Mouse (Mus musculus) c-Kit-positive CD71-negative TER-119-negative erythroid progenitor cells, embryonic 14.5 days (primary cell): Measurements from ENCODE around the gene Slc44a1.
A peak's percentile ranks its signal among the peaks of the same experiment; 100 is the strongest.

Experiments
- DNase-seq: peaks from one replicate; pipeline ENCODE4 v3.0.0-alpha.2; 2013; ENCODE audit warnings: low read depth

The Slc44a1 gene

DNA sequence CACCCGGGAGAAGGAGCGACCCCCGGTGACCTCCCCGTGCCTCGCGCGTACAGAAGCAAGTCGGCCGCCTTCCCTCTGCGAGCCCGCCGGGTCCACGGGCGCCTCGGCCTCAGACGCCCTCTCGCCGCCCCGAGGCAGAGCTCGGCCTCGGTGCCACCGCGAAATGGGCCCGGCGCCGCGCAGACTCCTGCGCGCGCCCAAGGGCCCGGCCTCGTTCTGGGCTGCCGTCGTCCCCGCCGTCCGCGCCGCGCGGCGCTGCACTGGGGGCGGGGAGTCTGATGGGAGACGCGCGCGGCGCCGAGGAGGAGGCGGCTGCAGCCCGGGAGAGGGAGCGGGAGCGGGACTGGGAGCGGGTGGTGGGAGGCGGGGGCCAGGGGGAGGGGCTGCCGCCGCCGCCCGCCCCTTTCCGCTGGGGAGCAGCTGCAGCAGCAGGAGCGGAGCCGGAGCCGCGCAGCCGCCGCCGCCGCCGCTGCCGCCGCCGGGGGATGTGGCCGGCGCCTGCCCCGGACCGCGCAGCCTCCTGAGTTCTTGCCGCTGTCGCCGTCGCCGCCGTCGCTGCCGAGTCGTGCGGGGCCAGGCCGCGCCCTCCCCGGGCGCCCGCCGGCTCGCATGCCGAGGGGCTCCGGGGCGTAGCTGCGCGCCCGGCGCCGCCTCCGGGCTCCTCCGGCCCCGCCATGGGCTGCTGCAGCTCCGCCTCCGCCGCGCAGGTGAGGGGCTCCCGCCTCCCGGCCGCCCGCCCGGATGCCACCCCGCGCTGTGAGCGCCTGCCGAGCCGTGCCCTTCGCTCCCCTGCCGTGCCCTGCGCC lies at the start of gene Slc44a1:
Gene Slc44a1 (plus strand): TSS at position 404 of the 806 bp plus-strand sequence.
- DNase-seq, result peak; percentile 47

DNA sequence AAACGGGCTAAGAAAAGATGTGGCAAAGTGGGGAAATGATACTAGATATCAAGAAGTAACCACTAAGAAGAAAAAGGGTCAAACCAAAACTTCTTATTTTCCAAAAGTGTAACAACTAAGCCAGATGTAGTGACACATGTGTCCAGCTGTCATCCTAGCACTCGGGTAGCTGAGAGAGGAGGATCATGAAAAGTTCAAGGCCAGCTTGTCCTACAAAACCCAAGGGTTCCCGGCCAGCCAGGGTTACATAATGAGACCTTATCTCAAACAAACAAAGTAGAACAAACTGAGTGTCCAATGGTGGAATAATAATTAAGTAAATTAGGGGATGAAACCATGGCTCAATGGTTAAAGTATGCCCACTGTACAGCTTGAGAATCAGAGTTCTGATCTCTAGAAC lies 45.2 kb upstream of the Slc44a1 start:
- DNase-seq, result no peak

DNA sequence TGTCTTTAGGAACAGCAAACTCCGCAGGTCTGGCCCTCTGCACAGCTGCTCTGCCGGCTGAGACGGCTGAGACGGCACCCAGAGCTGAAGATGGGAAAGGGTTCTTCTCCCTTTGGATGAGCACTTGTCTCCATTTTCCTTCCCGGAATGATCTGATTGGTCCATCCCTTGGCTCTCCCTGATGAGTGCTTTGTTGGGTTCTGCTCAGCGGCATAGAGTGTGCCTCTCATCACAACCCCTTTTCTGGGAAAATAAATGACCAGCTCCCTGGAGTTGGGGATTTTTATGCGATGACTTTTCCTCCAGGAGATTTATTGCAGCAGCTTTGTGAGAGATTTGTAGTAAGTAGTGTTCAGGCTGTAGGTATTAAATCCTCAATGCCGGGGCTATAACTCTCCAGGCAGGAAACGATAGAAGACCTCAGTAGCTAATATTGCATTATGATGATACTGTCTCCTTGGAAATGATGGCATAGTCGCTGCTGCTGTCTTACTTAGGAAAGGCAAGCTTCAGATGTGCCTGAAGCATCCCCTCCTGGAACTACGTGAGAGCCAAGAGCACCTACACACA lies 43.5 kb upstream of the Slc44a1 start:
- no peak for DNase-seq

DNA sequence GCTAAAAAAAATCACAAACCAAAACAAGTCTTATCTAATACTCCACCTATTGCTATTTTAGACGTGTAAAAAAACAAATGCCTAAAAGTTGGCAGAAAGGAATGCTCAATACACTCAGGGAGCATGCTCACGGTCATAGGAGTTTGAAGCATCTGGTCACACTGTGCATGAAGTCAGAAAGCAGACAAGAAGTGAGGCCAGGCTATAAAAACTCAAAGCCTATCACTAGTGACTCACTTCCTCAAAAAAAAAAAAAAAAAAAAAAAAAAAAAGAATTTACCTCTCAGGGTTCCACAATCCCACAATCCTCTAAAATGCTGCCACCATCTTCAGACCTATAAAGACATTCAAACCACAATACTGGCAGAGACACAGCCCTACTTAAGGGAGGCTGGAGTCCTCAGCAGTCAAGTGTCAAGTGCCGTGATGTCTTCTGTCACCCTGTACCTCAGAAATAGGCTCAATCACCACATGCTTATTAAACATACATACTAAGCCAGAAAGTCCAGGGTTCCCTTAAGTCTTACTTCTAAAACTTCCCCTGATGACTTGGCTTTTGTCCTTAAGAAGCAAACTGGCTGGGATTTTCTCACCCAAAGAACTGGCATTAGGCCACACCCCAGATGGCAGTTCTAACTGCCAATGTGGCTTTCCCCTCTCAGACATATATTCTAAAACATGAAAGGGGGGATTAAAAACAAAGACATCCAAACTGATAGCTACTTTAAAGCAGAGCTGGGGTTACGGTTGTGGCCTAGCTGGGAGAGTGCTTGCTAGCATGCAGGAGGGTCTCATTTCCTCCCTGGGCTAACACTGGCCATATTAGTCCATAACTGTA lies 42.7 kb upstream of the Slc44a1 start:
- no peak for DNase-seq

DNA sequence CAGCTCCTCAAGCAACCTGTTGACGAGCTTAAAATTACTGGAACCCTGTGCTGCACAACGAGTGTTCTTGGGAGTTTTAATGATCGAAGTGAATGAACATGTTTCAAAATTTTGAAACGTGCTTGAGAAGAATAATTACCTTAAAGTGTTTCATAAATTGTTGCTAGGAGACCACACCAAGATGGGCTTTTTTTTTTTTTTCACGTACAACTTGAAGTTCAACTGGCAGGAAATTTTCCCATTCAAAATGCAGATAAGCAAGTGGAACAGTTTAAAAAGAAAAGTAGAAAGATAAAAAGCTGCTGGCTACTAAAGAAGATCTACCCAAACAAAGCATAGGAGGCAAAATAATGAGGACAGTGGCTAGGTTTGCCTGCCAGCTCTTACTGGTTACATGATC lies 41.7 kb upstream of the Slc44a1 start:
- DNase-seq, result no peak

DNA sequence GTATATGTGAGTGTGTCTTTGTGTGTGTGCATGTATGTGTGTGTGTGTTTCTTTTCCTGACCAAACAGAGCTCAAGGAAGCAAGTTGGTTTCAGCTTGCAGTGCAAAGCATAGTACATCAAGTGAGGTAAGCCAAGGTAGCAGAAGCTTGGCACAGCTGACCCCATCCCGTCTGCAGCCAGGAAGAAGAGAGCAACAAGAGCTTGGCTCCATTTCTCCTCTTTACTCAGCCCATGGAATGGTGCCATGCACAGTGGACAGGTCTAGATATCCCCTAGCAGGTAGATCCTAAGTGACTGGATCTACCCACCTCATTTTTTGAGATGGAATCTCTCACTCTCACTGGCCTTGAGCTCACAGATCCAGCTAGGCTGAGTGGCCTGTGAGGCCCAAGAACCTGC lies 40.8 kb upstream of the Slc44a1 start:
- no peak for DNase-seq

DNA sequence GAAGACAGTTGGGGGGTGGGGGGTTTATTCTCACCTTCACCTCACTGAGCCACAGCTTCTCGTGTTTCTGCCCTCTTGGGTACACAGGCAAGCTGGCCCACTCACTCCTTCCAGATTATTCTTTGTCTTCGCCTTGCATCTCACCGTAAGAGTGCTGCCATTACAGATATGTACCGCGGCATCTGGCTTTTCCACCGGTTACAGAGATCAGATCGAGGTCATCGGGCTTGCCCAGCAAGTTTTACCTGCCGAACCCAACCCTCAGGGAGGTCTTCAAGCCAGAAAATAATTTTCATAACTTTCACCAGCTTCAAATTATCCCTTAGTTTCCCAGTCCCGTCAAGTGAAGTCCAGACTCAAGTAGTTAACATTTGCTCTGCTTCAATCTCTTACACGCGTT lies 36.8 kb upstream of the Slc44a1 start:
- no peak for DNase-seq

DNA sequence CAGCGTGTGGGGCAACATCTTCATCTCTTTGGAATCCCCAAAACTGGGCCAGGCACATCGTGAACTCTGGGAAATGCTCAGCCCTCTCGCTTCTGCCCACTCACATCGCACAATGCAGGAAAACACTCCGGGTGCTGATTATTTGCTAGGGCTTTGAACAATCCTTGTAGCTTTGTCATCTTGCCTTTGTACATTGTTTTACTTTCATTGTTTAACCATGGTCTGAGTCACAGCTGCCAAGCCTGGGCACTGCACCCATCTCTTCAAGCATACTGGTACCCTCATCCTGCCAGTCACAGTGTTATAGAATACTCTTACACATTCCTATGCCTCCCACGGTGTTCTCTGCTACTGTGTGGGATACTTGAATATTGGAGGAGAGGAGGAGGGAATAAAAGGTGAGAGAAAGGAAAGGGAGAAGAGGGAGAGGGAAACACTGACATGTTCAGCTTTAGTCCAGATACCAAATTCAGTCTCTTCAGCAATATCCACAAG lies 35.7 kb upstream of the Slc44a1 start:
- DNase-seq, result no peak

DNA sequence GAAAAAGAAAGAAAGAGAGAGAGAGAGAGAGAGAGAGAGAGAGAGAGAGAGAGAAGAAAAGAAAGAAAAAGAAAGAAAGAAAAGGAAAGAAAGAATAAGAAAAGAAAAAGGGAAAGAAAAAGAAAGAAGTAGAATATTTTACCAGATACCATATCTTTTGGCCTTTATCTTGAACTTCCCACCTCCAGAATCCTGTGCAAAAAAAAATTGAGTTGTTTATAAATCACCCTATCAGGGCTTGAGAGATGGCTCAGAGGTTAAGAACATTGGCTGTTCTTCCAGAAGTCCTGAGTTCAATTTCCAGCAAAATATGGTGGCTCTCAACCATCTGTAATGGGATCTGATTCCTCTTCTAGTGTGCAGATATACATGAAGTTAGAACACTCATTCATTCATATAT lies 33.3 kb upstream of the Slc44a1 start:
- no peak for DNase-seq

DNA sequence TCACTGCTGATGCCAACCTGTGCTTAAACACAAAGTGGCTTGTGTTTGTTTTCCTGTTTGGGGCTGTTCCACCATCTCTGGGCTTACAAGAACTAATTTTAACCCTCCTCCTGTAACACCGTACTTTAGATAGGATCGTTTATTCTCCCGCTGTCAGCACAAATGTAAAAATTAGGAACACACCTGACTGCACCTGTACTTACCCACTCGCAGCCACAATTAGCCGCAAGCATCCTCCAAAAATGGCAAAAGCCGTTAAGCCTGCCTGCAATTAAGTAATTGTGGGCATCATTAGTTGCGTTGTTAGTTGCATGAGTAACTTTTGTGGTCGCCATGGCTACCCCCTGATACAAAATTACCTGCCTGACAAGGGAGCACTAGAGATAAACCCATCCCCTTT lies 31.4 kb upstream of the Slc44a1 start:
- DNase-seq, result no peak

DNA sequence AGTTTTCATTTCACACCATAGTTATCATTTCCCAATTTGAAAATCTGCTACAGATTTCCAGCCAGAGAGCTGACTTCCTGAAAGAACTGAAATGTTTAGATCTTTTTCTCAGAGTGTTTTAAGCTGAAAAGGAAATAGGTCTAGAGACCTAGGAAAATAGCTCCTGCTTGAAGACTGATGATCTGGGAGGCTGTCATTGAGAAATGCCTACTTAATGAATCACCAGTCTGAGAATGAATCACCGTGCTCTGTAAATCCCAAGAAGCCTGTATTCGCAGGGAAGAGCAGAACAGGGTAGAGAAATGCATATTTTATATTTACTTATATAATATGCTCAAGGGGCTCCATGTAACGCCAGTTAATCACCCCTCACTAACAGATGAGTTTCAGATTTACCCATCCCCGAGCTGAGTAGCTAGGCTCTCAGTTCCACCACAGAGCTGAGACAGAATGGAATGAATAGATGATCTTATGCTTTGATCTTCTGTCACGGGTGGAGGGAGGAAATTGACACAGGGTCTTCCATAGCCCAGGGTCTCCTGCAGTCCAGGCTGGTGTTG lies 30.6 kb upstream of the Slc44a1 start:
- DNase-seq, result no peak

DNA sequence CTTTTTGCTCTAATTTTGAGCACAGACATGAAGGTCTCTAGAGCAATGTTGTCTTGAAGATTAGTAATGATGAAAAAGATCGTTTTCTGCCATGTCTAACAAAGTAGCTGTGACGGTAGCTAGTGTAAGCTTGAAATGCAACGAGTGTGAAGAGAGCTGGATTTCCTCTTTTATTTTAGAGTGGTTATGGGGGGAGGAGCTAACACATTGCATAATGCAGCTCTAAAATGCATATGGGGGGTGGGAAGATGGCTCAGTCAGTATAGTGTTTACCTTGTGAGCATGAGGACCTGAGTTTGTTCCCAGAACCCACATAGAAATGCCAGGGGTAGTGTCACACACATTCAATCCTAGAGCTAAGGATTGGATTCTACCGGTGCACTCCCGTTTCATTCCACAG lies 29.5 kb upstream of the Slc44a1 start:
- DNase-seq, result no peak

DNA sequence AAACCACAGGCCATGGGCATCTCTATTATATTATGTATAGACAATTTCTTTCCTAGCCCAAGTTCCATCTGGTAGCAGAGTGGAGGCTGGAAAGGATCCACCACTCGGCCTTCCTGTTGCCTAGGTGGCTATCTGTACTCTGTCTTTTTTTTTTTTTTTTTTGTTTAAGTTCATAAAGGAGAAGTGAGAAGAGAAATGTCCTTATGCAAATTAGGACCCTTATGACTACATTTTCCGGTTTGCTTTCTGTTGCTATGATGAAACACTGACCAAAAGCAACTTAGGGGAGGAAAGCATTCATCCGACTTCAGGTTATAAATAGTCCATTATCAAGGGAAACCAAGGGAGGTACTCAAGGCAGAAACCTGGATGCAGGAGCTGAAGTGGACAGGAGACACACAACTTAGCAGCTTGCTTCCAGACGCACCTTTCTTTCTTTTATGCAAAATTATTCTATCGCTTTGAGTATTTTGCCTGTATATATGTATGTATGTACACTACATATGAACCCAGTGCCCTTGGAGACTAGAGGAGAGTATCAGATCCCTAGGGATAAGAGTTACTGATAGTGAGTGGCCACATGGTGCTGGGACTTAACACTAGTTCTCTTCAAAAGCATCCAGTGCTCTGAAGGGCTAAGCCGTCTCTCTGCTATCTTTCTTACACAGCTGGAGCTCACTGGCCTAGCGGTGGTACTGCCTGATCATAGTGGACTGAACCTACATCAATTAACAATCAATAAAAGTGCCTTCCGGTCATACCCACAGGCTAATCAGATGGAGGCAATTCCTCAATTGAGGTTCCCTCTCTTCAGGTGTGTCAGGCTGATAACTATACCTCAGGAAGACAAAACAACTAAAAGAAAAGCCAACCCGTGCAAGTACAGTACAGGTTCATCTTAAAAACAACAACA lies 28.0 kb upstream of the Slc44a1 start:
- DNase-seq, result no peak

DNA sequence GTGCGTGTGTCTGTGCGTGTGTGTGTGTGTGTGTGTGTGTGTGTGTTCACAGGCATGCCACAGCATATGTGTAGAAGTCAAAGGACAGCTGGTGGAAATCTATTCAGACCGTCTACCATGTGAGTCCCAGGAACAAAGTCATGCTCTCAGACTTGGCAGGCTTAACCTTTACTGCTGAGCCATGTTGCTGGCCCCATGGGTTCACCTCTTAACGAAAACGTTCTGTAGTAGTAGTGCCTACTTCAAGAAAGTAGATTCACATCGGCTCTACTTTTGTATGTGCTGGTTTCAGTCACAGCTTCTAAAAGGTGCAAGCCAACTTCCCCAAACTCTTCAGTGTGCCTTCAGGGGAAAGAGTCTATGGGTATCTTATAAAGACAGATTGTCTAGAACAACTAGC lies 27.2 kb upstream of the Slc44a1 start:
- DNase-seq, result no peak

DNA sequence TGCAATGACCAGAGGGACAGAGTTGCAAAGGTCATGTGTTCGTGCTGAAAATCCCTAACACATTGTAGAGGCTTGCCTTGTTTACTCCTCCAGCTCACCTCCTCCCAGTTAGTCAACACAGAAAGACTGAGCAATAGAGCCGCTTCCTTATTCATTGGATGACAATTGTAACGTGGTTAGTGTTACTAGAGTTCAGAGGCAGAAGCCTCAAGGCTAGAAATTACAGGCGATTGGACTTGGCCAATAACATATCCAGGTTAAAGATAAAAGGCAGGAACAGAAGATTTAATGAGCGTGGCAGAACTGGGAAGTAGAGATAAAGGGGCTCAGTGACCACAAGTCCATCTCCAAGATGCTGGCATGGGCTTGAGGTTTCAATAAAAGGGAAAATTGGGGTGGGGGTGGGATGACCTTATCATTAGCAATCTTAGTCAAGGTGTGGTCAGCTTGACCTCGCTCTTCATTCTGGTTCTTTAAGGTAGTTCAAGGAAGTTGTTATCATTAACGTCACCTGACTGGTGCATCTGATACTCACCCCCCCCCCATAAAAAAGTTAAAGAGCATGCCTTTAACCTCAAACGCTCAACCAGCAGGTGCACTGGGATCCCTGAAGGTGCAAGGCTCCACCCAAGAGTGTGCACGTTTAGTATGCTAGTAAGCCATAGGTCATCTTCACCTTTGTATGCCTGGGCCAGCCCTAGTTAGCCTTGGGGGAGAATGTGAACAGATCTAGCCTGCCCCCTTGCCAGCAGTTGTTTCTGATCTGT lies 26.0 kb upstream of the Slc44a1 start:
- DNase-seq, result no peak

DNA sequence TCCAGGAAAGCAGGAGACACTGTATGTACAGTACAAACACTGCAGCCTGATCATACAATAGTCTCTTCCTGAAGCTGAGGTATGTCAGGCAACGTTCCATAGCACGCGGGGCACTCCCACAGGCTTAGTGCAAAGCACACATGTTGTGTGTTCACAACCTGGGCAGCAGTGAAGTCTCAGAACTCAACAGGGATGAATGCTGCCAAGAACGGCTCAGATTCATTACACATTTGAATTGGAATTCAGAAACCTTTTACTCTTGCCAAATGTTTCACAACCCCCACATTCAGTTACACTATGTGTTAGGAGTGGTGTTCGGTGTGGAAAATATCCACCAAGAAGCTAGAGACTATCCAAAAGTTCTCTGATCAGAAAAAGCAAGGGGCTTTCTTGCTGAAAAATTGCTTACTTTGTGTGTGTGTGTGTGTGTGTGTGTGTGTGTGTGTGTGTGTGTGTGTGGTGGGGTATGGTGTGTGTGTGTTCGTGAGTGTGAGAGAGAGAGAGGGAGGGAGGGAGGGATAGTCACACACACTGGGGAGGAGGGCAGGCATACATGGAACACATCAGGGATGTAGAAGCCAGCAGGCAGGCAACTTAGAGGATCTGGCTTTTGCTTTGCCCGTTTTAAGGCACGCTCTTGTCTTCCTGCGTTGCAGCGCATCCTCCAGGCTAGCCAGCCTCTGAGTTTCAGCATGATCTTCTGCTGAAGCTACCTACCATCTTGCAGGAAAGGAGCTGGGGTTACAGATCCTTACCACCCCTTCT lies 24.2 kb upstream of the Slc44a1 start:
- DNase-seq, result no peak

DNA sequence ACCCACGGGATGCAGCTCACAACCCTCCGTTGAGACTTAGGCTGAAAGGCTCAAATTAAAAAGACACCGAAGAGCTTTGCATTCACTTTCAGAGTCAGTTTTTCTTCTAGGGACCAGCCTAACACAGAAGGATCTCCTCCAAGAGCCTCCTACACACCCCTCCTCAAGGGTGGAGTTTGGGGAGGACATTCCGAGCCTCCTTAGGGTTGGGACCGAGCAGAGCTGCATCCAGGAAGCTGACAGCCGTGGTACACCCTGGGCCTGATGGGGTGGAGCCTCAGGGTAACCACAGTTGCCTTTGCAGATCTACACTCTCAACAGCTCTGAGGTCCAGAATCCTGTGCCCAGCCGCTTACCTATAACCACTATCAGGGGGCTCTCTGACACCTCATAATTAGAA lies 23.3 kb upstream of the Slc44a1 start:
- DNase-seq, result no peak

DNA sequence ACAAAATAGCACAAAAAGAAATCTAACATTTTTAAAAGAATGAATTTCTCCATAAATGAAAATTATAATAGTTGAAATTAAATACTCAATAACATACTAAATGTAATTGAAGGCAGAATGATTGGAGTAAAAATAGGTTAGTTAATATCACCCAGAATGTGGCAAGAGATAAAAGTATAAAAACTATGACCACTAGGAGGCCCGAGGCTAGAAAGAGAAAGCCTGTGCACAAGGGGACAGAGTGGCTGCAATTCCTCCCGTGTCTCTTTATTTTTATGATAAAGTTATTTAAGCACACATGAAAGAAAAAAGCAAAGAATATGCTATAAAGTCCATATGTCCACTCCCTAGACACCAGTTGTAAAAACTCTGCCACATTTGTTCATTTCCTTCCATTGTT lies 17.4 kb upstream of the Slc44a1 start:
- DNase-seq, result no peak

DNA sequence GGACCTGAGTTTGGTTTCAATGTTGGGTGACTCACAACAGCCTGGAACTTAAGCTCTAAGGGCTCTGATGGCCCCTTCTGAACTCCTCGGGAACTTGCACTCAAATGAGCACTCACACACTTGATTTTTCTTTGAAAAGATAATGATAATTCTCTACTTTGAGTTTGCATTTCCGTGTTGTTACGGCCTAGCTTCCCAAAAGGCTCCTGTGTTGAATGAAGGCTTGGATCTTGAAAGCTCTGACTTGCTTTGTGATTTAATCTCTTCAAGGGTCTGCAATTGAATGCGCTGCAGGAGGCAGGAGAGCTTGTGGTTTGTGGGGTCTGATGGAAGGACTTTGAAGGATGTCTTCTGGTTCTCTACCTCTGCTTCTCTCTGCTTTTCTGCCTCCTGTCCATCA lies 13.1 kb upstream of the Slc44a1 start:
- DNase-seq, result no peak

DNA sequence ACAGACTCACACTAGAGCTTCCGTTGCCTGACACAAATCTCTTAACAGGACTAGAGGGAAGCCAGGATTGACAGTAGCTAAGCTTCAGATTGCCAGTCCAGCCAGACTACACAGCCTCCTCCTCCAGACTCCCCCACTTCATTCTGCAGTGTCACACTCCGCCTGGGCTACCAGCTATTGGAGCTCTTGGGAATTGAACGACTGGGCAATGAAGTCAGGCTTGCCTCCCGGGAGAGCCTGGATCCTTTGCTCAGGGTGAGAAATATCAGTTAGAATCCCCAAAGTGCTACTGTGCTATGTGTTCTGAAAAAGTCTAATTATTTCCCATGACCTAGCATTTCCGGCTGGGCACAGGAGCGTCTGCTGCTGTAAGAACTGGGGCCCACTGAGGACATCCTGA lies 9.7 kb upstream of the Slc44a1 start:
- DNase-seq, result no peak
